Mouse (Mus musculus) spleen, postnatal 14 days (tissue): Measurements from ENCODE around the gene Sult2a7.

Experiments
- DNase-seq, 2 experiments: peaks; one replicate each; pipeline ENCODE4 v3.0.0; 2021 to 2022; ENCODE audit warnings: low spot score in 2 of 2

The Sult2a7 gene

GRCm38 (mm10) chr7:14494130-14494529 lies at the start of gene Sult2a7:
Gene Sult2a7 (minus strand): TSS chr7:14494230.
- no peak for DNase-seq

GRCm38 (mm10) chr7:14525280-14525679 lies 31.2 kb upstream of the Sult2a7 start:
- no peak for DNase-seq

- no peak for DNase-seq
Observed at GRCm38 (mm10) chr7:14522636-14523035, 28.6 kb upstream of the Sult2a7 start.

- no peak for DNase-seq
Observed at GRCm38 (mm10) chr7:14518301-14518700, 24.3 kb upstream of the Sult2a7 start.

- no peak for DNase-seq
Observed at GRCm38 (mm10) chr7:14492886-14493285, 1.1 kb downstream of the Sult2a7 start.

- no peak for DNase-seq
Observed at GRCm38 (mm10) chr7:14446534-14446933, 47.5 kb downstream of the Sult2a7 start, which contains the start of gene Sult2a8. Gene Sult2a8 (minus strand): TSS chr7:14446769.

GRCm38 (mm10) chr7:14439581-14439980 lies 54.4 kb downstream of the Sult2a7 start:
- DNase-seq: no peak

- no peak for DNase-seq
Observed at GRCm38 (mm10) chr7:14438484-14438883, 55.5 kb downstream of the Sult2a7 start.

- DNase-seq: no peak
Observed at GRCm38 (mm10) chr7:14438029-14438428, 56.0 kb downstream of the Sult2a7 start.
